Mouse (Mus musculus) heart, embryonic 14.5 days (tissue): ENCODE data around the gene Pakap. TPM values are rescaled to one million over a fixed set of nuclear protein-coding genes. Genes with fewer than 3 reads are reported as not detected.
A peak's percentile ranks its signal among the peaks of the same experiment; 100 is the strongest.

ENCODE experiments used
- ATAC-seq: fragments of 200-750 bp; cut with Nextera tagmentation; 2 replicates; pipeline ENCODE4 v1.8.0; 2017; ENCODE audit warnings: low read depth, moderate TSS enrichment; ENCODE audit not compliant: insufficient number of reproducible peaks, insufficient read depth, low FRiP score
- H3K27ac ChIP-seq, 2 experiments: fragments of 200-500 bp in 1 of 2; fragments of 300-500 bp in 1 of 2; sonication (generic) in 1 of 2; replicated peaks in 1 of 2; 2 replicates each; pipeline ENCODE4 v1.5.1; 2012 to 2014; ENCODE audit warnings: low read depth in 2 of 2, low read length in 2 of 2, control low read depth in 1 of 2, mild to moderate bottlenecking in 1 of 2, mixed read lengths in 1 of 2; ENCODE audit not compliant: control insufficient read depth in 1 of 2, insufficient read depth in 1 of 2
- H3K27me3 ChIP-seq: fragments of 300-500 bp; sonication (generic); 2 replicates; pipeline ENCODE4 v1.6.1; 2014; ENCODE audit warnings: mild to moderate bottlenecking, low read length, control low read depth; ENCODE audit not compliant: control insufficient read depth, insufficient read depth
- H3K36me3 ChIP-seq: fragments of 300-500 bp; sonication (generic); 2 replicates; pipeline ENCODE4 v1.6.1; 2014; ENCODE audit warnings: mild to moderate bottlenecking, control low read depth, low read length, mixed read lengths; ENCODE audit not compliant: control insufficient read depth, insufficient read depth
- H3K4me1 ChIP-seq, 2 experiments: fragments of 200-500 bp in 1 of 2; fragments of 300-500 bp in 1 of 2; sonication (generic) in 1 of 2; 2 replicates each; pipeline ENCODE4 v1.6.1; 2012 to 2014; ENCODE audit warnings: low read length in 2 of 2, control low read depth in 1 of 2, mixed read lengths in 1 of 2; ENCODE audit not compliant: control insufficient read depth in 2 of 2, insufficient read depth in 2 of 2
- H3K4me2 ChIP-seq: fragments of 300-500 bp; sonication (generic); 2 replicates; pipeline ENCODE4 v1.6.1; 2014; ENCODE audit warnings: mild to moderate bottlenecking, low read length
- H3K4me3 ChIP-seq, 2 experiments: fragments of 200-500 bp in 1 of 2; fragments of 300-500 bp in 1 of 2; sonication (generic) in 1 of 2; 2 replicates each; pipeline ENCODE4 v1.5.1; 2012 to 2014; ENCODE audit warnings: low read length in 2 of 2, mild to moderate bottlenecking in 2 of 2, control low read depth in 1 of 2, low read depth in 1 of 2, moderate library complexity in 1 of 2; ENCODE audit not compliant: control insufficient read depth in 1 of 2, insufficient read depth in 1 of 2
- H3K9ac ChIP-seq: fragments of 300-500 bp; sonication (generic); 2 replicates; pipeline ENCODE4 v1.6.1; 2014; ENCODE audit warnings: mild to moderate bottlenecking, low read length
- H3K9me3 ChIP-seq: fragments of 300-500 bp; sonication (generic); 2 replicates; pipeline ENCODE4 v1.6.1; 2016; ENCODE audit warnings: low read length, control low read depth; ENCODE audit not compliant: control insufficient read depth
- WGBS: fragments of 180-500 bp; shearing (Covaris S2); extraction: QIAGEN DNeasy Blood & Tissue Kit; methylation state at CpG from one replicate; pipeline ENCODE4 v1.1.7; 2014; 5-methylcytosine and 5-hydroxymethylcytosine counted together
- polyA plus RNA-seq: library from polyadenylated mRNA; unstranded; fragments of >200 nt; fragmentation: Nextera tagmentation; extraction: Ambion mirVana; gene quantifications from 2 replicates; pipeline ENCODE4 v1.2.1, GENCODE M21; 2014

The Pakap gene
- polyA plus RNA-seq, 1 experiment from 2014 or later: 59.6 TPM

- Histone ChIP-seq H3K27me3 (no peaks in the 10 kb centered on the region), H3K9me3 (0 out of 2 replicates have a peak, but pooled peaks cover 2% of the 10 kb centered on the region), H3K27ac (no peak overlapping the region), H3K9ac (no peak overlapping the region), H3K36me3 (no peaks in the 10 kb centered on the region), H3K4me2 (no peak overlapping the region), H3K4me1 (peaks cover 29 to 36% of the 10 kb centered on the region in 2 experiments), H3K4me3 (no peak overlapping the region)
- ATAC-seq: no peak
- WGBS: 85% methylated on average over 4 of the region's 4 CpGs
Observed at GRCm38 (mm10) chr4:57535087-57535486, 32.9 kb upstream of the Pakap start.

- 1% methylated on average over 4 of the region's 4 CpGs for WGBS
- no peak overlapping the region for H3K4me3 ChIP-seq
Observed at GRCm38 (mm10) chr4:57538029-57538688, 29.8 kb upstream of the Pakap start.

GRCm38 (mm10) chr4:57543692-57544256, 24.2 kb upstream of the Pakap start:
- Histone ChIP-seq H3K9ac (no peak overlapping the region), H3K4me3 (no peak overlapping the region), H3K4me2 (no peak overlapping the region), H3K36me3 (no peaks in the 10 kb centered on the region), H3K4me1 (peaks cover 10 to 12% of the 10 kb centered on the region in 2 experiments; a peak in 3 of 4 replicates), H3K27me3 (no peaks in the 10 kb centered on the region), H3K27ac (peak overlapping the region; percentile 14 to 17; a peak in 3 of 4 replicates), H3K9me3 (no peaks in the 10 kb centered on the region)
- WGBS: 19% methylated on average over 6 of the region's 6 CpGs
- ATAC-seq: no peak

More at GRCm38 (mm10) chr4:57538029-57538688, 29.8 kb upstream of the Pakap start:
- Histone ChIP-seq H3K36me3 (no peaks in the 10 kb centered on the region), H3K4me1 (peaks cover 29 to 36% of the 10 kb centered on the region in 2 experiments), H3K4me2 (no peak overlapping the region; the same call in 1 of the 2 replicates), H3K9ac (peak overlapping the region; percentile 55), H3K27me3 (no peaks in the 10 kb centered on the region), H3K9me3 (0 out of 2 replicates have a peak, but pooled peaks cover 2% of the 10 kb centered on the region), H3K27ac (peak overlapping the region; percentile 93)
- peak; percentile 86 for ATAC-seq

GRCm38 (mm10) chr4:57547785-57548184, 20.2 kb upstream of the Pakap start:
- H3K4me1 ChIP-seq: peaks cover 15 to 21% of the 10 kb centered on the region in 2 experiments
- no peaks in the 10 kb centered on the region for H3K36me3 ChIP-seq
- ATAC-seq: no peak
- no peaks in the 10 kb centered on the region for H3K9me3 ChIP-seq
- H3K4me2 ChIP-seq: no peak overlapping the region
- no peak overlapping the region for H3K9ac ChIP-seq
- H3K4me3 ChIP-seq: no peak overlapping the region
- H3K27me3 ChIP-seq: no peaks in the 10 kb centered on the region
- 76% methylated on average over 7 of the region's 7 CpGs for WGBS
- H3K27ac ChIP-seq: no peak overlapping the region

- H3K4me2 ChIP-seq: no peak overlapping the region
- 11% methylated on average over 1 of the region's 1 CpGs for WGBS
- no peak overlapping the region for H3K9ac ChIP-seq
- H3K4me3 ChIP-seq: no peak overlapping the region
- H3K27me3 ChIP-seq: no peaks in the 10 kb centered on the region
- peaks cover 9 to 20% of the 10 kb centered on the region in 2 experiments for H3K4me1 ChIP-seq
- ATAC-seq: no peak
- peak overlapping the region; percentile 19 to 66 for H3K27ac ChIP-seq
- no peaks in the 10 kb centered on the region for H3K36me3 ChIP-seq
- no peaks in the 10 kb centered on the region for H3K9me3 ChIP-seq
Observed at GRCm38 (mm10) chr4:57550216-57550615, 17.8 kb upstream of the Pakap start.

- Histone ChIP-seq H3K9ac (no peak overlapping the region), H3K27ac (peak overlapping the region in 1 of 2 experiments; percentile 55; a peak in 2 of 4 replicates), H3K9me3 (no peaks in the 10 kb centered on the region), H3K27me3 (no peaks in the 10 kb centered on the region), H3K36me3 (no peaks in the 10 kb centered on the region), H3K4me3 (no peak overlapping the region), H3K4me1 (peaks cover 29 to 47% of the 10 kb centered on the region in 2 experiments), H3K4me2 (no peak overlapping the region)
- WGBS: 48% methylated on average over 2 of the region's 2 CpGs
- no peak for ATAC-seq
Observed at GRCm38 (mm10) chr4:57557102-57557501, 10.9 kb upstream of the Pakap start.

GRCm38 (mm10) chr4:57559438-57559837, 8.5 kb upstream of the Pakap start:
- Histone ChIP-seq H3K36me3 (no peaks in the 10 kb centered on the region), H3K27me3 (no peaks in the 10 kb centered on the region), H3K9me3 (no peaks in the 10 kb centered on the region), H3K4me1 (peaks cover 33 to 57% of the 10 kb centered on the region in 2 experiments), H3K4me3 (no peak overlapping the region), H3K4me2 (peak overlapping the region; percentile 63), H3K9ac (no peak overlapping the region), H3K27ac (peak overlapping the region; percentile 98 to 99)
- no peak for ATAC-seq
- 0% methylated on average over 1 of the region's 1 CpGs for WGBS
